Mouse (Mus musculus) E14TG2a.4 (cell line): ENCODE data around the gene Elavl3.

Experiments
- CTCF ChIP-seq: conservative IDR thresholded peaks from 2 replicates; pipeline ENCODE4 v1.5.1; 2014; ENCODE audit warnings: low read length
- POU5F1 ChIP-seq: IDR thresholded peaks from 2 replicates; pipeline ENCODE4 v1.6.1; 2014; ENCODE audit warnings: low read length, borderline replicate concordance

DNA sequence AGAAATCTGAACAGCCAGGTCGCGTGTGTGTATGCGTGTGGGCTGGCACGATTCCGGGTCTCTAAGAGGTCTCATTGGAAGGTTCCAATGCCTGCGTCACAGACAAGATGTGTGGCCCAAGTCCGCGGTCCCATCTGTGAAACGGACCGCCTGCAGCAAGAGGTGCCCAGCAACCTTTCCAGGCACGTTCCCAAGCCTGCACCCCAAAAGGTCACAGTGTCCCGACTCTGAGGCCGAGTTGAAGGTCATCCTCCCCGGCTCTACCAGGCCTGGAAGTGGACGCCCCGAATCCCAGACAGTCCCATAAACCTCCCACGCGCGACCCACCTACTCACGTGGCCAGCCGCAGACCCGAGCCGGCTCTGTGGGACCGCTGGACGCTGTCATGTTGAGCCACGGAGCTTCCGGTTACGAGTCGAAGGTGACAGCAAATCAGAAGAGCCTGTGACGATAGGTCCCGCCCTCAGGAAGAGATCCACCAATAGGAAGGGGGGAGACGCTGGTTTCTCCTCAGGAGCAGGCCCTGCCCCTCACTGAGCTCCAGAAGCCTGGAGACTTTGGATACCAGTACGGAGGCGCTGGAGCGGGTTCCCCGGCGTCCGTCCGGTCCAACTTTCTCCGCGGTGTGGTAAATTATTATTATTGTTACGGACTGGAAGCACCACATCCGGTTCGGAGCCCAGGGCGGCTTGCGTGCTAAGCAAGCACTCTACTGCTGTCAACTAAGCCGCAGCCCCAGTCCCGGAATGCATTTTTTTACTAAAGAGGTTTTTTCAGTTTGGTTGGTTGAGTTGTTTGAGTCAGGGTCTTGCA lies 33.4 kb upstream of the Elavl3 start, which contains the start of gene Ecsit:
- no peak for TF ChIP-seq CTCF
- no peak for TF ChIP-seq POU5F1
